Mouse (Mus musculus) bone marrow macrophage, adult 2 months (primary cell): ENCODE measurements around the gene Mthfr.

Experiments used
- CTCF ChIP-seq: IDR thresholded peaks from 2 replicates; pipeline ENCODE4 v1.5.1; 2012; ENCODE audit warnings: low read depth, mild to moderate bottlenecking, low read length, moderate library complexity
- POLR2A ChIP-seq: IDR thresholded peaks from 2 replicates; pipeline ENCODE4 v1.6.1; 2012; ENCODE audit warnings: mild to moderate bottlenecking, low read depth, low read length, borderline replicate concordance

- TF ChIP-seq CTCF: no peak
- no peak for TF ChIP-seq POLR2A
Observed at GRCm38 (mm10) chr4:148051046-148051776, 12.3 kb downstream of the Mthfr start.
